Mouse (Mus musculus) CH12.LX (cell line): Measurements from ENCODE around the gene Zfp663. TPM values are rescaled to one million over a fixed set of nuclear protein-coding genes. Genes with fewer than 3 reads are reported as not detected.

Experiments used
- DNase-seq: peaks from one replicate; pipeline ENCODE4 v3.0.0-alpha.2; 2013; ENCODE audit errors: extremely low read depth
- H3K27ac ChIP-seq: 2 replicates; pipeline ENCODE4 v1.5.1; 2012; ENCODE audit warnings: low read depth, mild to moderate bottlenecking, control low read depth, moderate library complexity; ENCODE audit not compliant: insufficient read depth
- H3K27me3 ChIP-seq: replicated peaks from 2 replicates; pipeline ENCODE3; 2012; ENCODE audit warnings: inconsistent platforms
- H3K36me3 ChIP-seq, 2 experiments: replicated peaks in 1 of 2; 2 replicates each; pipeline versions ENCODE3 to v1.6.1; 2012; ENCODE audit warnings: inconsistent platforms in 1 of 2, low read length in 1 of 2, mild to moderate bottlenecking in 1 of 2, mixed read lengths in 1 of 2, moderate library complexity in 1 of 2; ENCODE audit not compliant: control insufficient read depth in 1 of 2, insufficient read depth in 1 of 2
- H3K4me1 ChIP-seq, 2 experiments: 2 replicates each; pipeline ENCODE4 v1.6.1; 2012; ENCODE audit warnings: inconsistent platforms in 1 of 2, moderate library complexity in 1 of 2; ENCODE audit not compliant: insufficient read depth in 2 of 2, control insufficient read depth in 1 of 2
- H3K4me2 ChIP-seq: 2 replicates; pipeline ENCODE4 v1.6.1; 2012; ENCODE audit warnings: low read depth, mild to moderate bottlenecking, control low read depth; ENCODE audit not compliant: poor library complexity, insufficient read depth, severe bottlenecking
- H3K4me3 ChIP-seq, 3 experiments: fragments of 150-350 bp in 1 of 3; sonication (generic) in 1 of 3; replicated peaks in 1 of 3; 2 replicates each; pipeline versions ENCODE3 to v1.5.1; 2011 to 2012; ENCODE audit warnings: low read depth in 2 of 3, low read length in 2 of 3, mild to moderate bottlenecking in 2 of 3, moderate library complexity in 2 of 3, control low read depth in 1 of 3, improper control_type of control experiment in 1 of 3, inconsistent platforms in 1 of 3, mixed read lengths in 1 of 3; ENCODE audit not compliant: poor library complexity in 1 of 3
- H3K79me2 ChIP-seq: replicated peaks from 2 replicates; pipeline ENCODE4 v1.6.1; 2012; ENCODE audit warnings: mild to moderate bottlenecking, moderate library complexity; ENCODE audit not compliant: control insufficient read depth, poor library complexity, insufficient read depth, severe bottlenecking; ENCODE audit errors: extremely low read depth
- H3K9ac ChIP-seq: 2 replicates; pipeline ENCODE4 v1.6.1; 2012; ENCODE audit warnings: low read depth, mild to moderate bottlenecking, control low read depth, moderate library complexity; ENCODE audit not compliant: insufficient read depth
- H3K9me3 ChIP-seq: replicated peaks from 2 replicates; pipeline ENCODE3; 2012; ENCODE audit warnings: low read length, inconsistent platforms, mixed read lengths
- BHLHE40 ChIP-seq: IDR thresholded peaks from 2 replicates; pipeline ENCODE4 v1.6.1; 2011; ENCODE audit warnings: mild to moderate bottlenecking, low read depth, low read length, improper control_type of control experiment
- CHD1 ChIP-seq: IDR thresholded peaks from 2 replicates; pipeline ENCODE4 v1.6.1; 2012; ENCODE audit warnings: low read depth, low read length, improper control_type of control experiment, inconsistent platforms
- CHD2 ChIP-seq: IDR thresholded peaks from 2 replicates; pipeline ENCODE4 v1.6.1; 2011; ENCODE audit warnings: low read length, improper control_type of control experiment
- E2F4 ChIP-seq: IDR thresholded peaks from 2 replicates; pipeline ENCODE4 v1.6.1; 2011; ENCODE audit warnings: low read depth, low read length, improper control_type of control experiment; ENCODE audit not compliant: insufficient replicate concordance
- EP300 ChIP-seq: IDR thresholded peaks from 2 replicates; pipeline ENCODE4 v1.6.1; 2011; ENCODE audit warnings: low read length, improper control_type of control experiment
- ETS1 ChIP-seq: conservative IDR thresholded peaks from 2 replicates; pipeline ENCODE4 v1.6.1; 2012; ENCODE audit warnings: low read depth, mild to moderate bottlenecking, inconsistent platforms, low read length, improper control_type of control experiment, moderate library complexity
- GABPA ChIP-seq: IDR thresholded peaks from 2 replicates; pipeline ENCODE4 v1.6.1; 2012; ENCODE audit warnings: low read depth, low read length, improper control_type of control experiment, inconsistent platforms; ENCODE audit not compliant: insufficient replicate concordance
- HCFC1 ChIP-seq: IDR thresholded peaks from 2 replicates; pipeline ENCODE4 v1.6.1; 2012; ENCODE audit warnings: low read depth, mild to moderate bottlenecking, inconsistent platforms, low read length, improper control_type of control experiment
- JUND ChIP-seq: conservative IDR thresholded peaks from 2 replicates; pipeline ENCODE4 v1.6.1; 2011; ENCODE audit warnings: low read depth, low read length, improper control_type of control experiment
- KAT2A ChIP-seq: IDR thresholded peaks from 2 replicates; pipeline ENCODE4 v1.6.1; 2012; ENCODE audit warnings: low read length, improper control_type of control experiment, inconsistent platforms; ENCODE audit not compliant: insufficient replicate concordance
- MAZ ChIP-seq: IDR thresholded peaks from 2 replicates; pipeline ENCODE4 v1.6.1; 2012; ENCODE audit warnings: low read depth, mild to moderate bottlenecking, inconsistent platforms, low read length, improper control_type of control experiment, moderate library complexity
- MXI1 ChIP-seq: IDR thresholded peaks from 2 replicates; pipeline ENCODE4 v1.6.1; 2011; ENCODE audit warnings: mild to moderate bottlenecking, low read depth, low read length, improper control_type of control experiment
- NRF1 ChIP-seq: IDR thresholded peaks from 2 replicates; pipeline ENCODE4 v1.6.1; 2014; ENCODE audit warnings: low read depth, mild to moderate bottlenecking, inconsistent platforms, low read length, improper control_type of control experiment, moderate library complexity
- RAD21 ChIP-seq: IDR thresholded peaks from 2 replicates; pipeline ENCODE4 v1.6.1; 2011; ENCODE audit warnings: low read depth, mild to moderate bottlenecking, low read length, improper control_type of control experiment, moderate library complexity
- SMC3 ChIP-seq: IDR thresholded peaks from 2 replicates; pipeline ENCODE4 v1.6.1; 2011; ENCODE audit warnings: low read depth, low read length, improper control_type of control experiment
- USF2 ChIP-seq: conservative IDR thresholded peaks from 2 replicates; pipeline ENCODE4 v1.6.1; 2011; ENCODE audit warnings: low read depth, low read length, improper control_type of control experiment
- ZC3H11A ChIP-seq: IDR thresholded peaks from 2 replicates; pipeline ENCODE4 v1.6.1; 2012; ENCODE audit warnings: low read depth, mild to moderate bottlenecking, inconsistent platforms, low read length, improper control_type of control experiment
- ZKSCAN1 ChIP-seq: IDR thresholded peaks from 2 replicates; pipeline ENCODE4 v1.6.1; 2012; ENCODE audit warnings: low read depth, inconsistent platforms, low read length, improper control_type of control experiment, borderline replicate concordance
- ZNF384 ChIP-seq: IDR thresholded peaks from 2 replicates; pipeline ENCODE4 v1.6.1; 2012; ENCODE audit warnings: low read depth, low read length, improper control_type of control experiment, inconsistent platforms
- dilution Hi-C: fragments of 300-500 bp; cut with MboI; formaldehyde crosslinking; loops from 2 replicates; pipeline ENCODE4 v1.14.3; 2020; ENCODE audit warnings: low sequenced_read_pairs; ENCODE audit not compliant: extremely low pct_unique_long_range_greater_than_20kb, extremely low pct_ligation_motif_present
- in situ Hi-C: fragments of 300-500 bp; cut with MboI; formaldehyde crosslinking; loops from 3 replicates; pipeline ENCODE4 v1.14.3; 2019; ENCODE audit warnings: low sequenced_read_pairs, low pct_ligation_motif_present, low pct_unique_long_range_greater_than_20kb, mixed read lengths
- polyA plus RNA-seq: library from polyadenylated mRNA; unstranded; fragments of >175 nt; gene quantifications from 2 replicates; pipeline ENCODE4 v1.2.1, GENCODE M21; 2012; ENCODE audit warnings: low read depth; ENCODE audit not compliant: insufficient read length
- total RNA-seq, 2 experiments: library from RNA; depleted of rRNA; stranded (reverse); fragments of 300-350 nt in 1 of 2; fragments of >200 nt in 1 of 2; gene quantifications; 2 replicates each; pipeline ENCODE4 v1.2.3; 2012 to 2014

The Zfp663 gene
- total and polyA plus RNA-seq, 3 experiments = not detected

DNA sequence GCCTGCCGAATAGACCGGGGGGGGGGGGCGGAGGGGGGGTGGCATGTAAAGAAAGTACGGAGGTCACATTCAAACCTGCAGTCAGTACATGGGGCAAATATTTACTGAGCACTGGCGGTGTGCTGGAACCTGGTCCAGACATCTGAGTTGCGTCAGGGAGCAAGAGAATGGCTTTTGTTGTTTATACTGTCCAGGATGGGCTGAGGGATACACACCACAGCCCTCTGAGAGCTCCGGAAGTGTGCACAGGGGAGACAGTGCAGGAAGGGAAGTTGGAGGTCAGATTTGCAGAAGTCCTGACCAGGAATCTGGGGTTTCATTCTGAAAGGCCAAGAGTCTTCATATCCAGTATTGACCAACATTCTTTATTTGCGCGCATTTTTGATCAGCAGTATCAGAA is 36.4 kb upstream of the Zfp663 start:
- Histone ChIP-seq H3K9me3 (peaks cover 8% of the 10 kb centered on the region), H3K27ac (no peak overlapping the region), H3K9ac (no peak overlapping the region), H3K36me3 (no peaks in the 10 kb centered on the region), H3K4me2 (no peak overlapping the region), H3K4me1 (no peaks in the 10 kb centered on the region; a peak in 1 of 4 replicates), H3K27me3 (peaks cover 49% of the 10 kb centered on the region), H3K4me3 (no peak overlapping the region), H3K79me2 (no peaks in the 10 kb centered on the region)
- dilution Hi-C loops (no loop called here), in situ Hi-C loops (no loop called here)
- DNase-seq = no peak
- TF ChIP-seq NRF1 (no peak), ZNF384 (no peak), RAD21 (no peak), SMC3 (no peak), USF2 (no peak), ZC3H11A (no peak), KAT2A (no peak), GABPA (no peak)

DNA sequence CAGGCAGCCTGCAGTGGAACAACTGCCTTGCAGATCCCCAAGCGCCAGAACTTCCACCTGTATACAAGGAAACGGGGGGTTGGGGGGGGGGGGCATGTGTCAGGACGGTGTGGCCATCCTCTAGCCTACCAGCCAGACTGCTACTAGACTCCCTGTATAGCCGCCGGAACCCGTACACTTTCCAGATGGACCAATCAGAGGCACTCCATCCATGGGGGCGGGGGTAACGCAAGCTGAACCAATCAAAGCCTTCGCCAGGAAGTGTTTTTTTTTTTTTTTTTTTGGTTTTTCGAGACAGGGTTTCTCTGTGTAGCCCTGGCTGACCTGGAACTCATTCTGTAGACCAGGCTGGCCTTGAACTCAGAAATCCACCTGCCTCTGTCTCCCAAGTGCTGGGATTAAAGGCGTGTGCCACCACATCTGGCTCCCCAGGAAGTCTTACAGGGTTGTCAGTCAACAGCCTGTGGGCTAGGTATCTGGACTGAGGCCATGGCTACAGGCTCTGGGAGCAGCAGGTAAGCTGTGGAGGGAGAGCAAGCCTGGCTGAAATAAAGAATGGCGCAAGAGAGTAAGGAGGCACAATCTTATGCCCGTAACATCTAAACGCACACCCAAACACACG is 29.7 kb upstream of the Zfp663 start:
- in situ Hi-C loops = no loop called here

More for the DNA sequence above, 29.7 kb upstream of the Zfp663 start:
- H3K4me3 ChIP-seq = no peak overlapping the region
- dilution Hi-C loops = no loop called here
- TF ChIP-seq E2F4 (no peak), ETS1 (no peak), EP300 (no peak), CHD2 (no peak), MAZ (no peak), JUND (no peak), KAT2A (no peak), MXI1 (no peak), ZKSCAN1 (no peak), BHLHE40 (no peak), SMC3 (no peak), CHD1 (no peak), HCFC1 (no peak)
- H3K4me1 ChIP-seq = no peaks in the 10 kb centered on the region
- no peaks in the 10 kb centered on the region for H3K79me2 ChIP-seq
- H3K9me3 ChIP-seq = peaks cover 9% of the 10 kb centered on the region
- no peak overlapping the region for H3K4me2 ChIP-seq
- no peak overlapping the region for H3K27ac ChIP-seq
- no peak for DNase-seq
- H3K9ac ChIP-seq = no peak overlapping the region
- H3K27me3 ChIP-seq = peaks cover 29% of the 10 kb centered on the region
- no peaks in the 10 kb centered on the region for H3K36me3 ChIP-seq
